In the genomic region with DNA sequence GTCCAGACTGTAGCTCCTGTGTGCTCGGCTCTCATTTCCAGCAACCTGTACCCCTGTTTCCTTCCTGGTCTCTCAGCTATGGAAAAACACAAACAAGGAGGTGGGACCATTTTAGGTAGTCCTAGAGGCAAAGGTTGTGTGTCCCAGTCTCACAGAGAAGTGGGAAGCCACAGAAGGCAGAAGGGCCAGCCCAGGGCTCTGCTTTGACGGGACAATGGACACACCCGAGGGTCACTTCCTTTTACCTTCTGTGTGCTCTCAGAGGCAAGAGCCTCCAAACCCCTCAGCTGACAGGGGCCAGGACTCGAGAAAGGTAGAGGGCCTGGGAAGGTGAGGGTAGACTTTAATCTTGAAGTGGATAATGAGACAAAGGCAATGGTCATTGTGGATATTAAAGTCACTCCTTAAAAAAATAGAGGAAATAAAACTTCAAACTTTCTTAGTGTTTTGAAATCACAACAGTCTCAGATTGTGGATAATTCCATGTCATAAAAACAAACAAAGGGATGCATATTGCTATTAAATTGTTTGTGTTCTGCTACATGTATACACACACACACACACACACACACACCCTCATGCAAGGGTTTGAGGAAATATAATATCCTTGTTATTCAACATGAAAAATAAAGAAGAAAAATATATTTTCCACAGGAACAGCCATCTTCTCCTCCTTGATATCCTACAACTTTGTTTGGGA, we compare ENCODE assay signal across 9 mouse cellular contexts.
DNase-seq lines count a peak whose midpoint lies in the region; ATAC-seq lines count a peak whose summit lies in the region.
"Had no signal": no experiment of that assay in that cellular context is flagged by ENCODE, and none has a peak within 500 bp of the region (broad histone marks: within the 10 kb centered on the region; RNA-seq: fewer than 3 reads in every experiment).

No protein-coding gene starts in this region.

- ATAC-seq in lung, embryonic 15.5 days (ENCODE audit: borderline replicate concordance, extremely low read depth, low FRiP score, low TSS enrichment), result peak; percentile 9; the same call in 1 of the 2 replicates
- ATAC-seq in hindbrain, embryonic 11.5 days (ENCODE audit: low FRiP score), result peak; percentile 30
- ATAC-seq in limb, embryonic 12.5 days (ENCODE audit: insufficient number of reproducible peaks, insufficient read depth, low FRiP score, low TSS enrichment, low read depth), result peak; percentile 8; the same call in 1 of the 2 replicates
- ATAC-seq in stomach, embryonic 14.5 days (ENCODE audit: insufficient number of reproducible peaks, insufficient read depth, low FRiP score, low read depth), result peak; percentile 10; the same call in 1 of the 2 replicates

- no peaks in the 10 kb centered on the region for H3K9me3 ChIP-seq in lung, embryonic 15.5 days
- no peaks in the 10 kb centered on the region for H3K9me3 ChIP-seq in hindbrain, embryonic 11.5 days (ENCODE audit: control insufficient read depth, low read length)
- H3K9me3 ChIP-seq in limb, embryonic 12.5 days, result no peaks in the 10 kb centered on the region
- H3K9me3 ChIP-seq in stomach, embryonic 14.5 days (ENCODE audit: control insufficient read depth, low read depth, low read length), result no peaks in the 10 kb centered on the region
- H3K9me3 ChIP-seq: heart, embryonic 13.5 days had no signal

- peaks cover 37% of the 10 kb centered on the region for H3K4me1 ChIP-seq in lung, embryonic 15.5 days
- no peaks in the 10 kb centered on the region; the same call in 1 of the 2 replicates for H3K4me1 ChIP-seq in hindbrain, embryonic 11.5 days (replicated peaks; ENCODE audit: control insufficient read depth, insufficient read depth, low read length)
- peaks cover 27% of the 10 kb centered on the region for H3K4me1 ChIP-seq in limb, embryonic 12.5 days (replicated peaks)
- peaks cover 10% of the 10 kb centered on the region for H3K4me1 ChIP-seq in stomach, embryonic 14.5 days (ENCODE audit: control insufficient read depth, insufficient read depth, low read length)

- 36% methylated on average over 4 of the region's 4 CpGs for WGBS in lung, embryonic 15.5 days
- 47% methylated on average over 4 of the region's 4 CpGs for WGBS in hindbrain, embryonic 11.5 days
- WGBS in limb, embryonic 12.5 days, result 43% methylated on average over 4 of the region's 4 CpGs
- 52% methylated on average over 4 of the region's 4 CpGs for WGBS in stomach, embryonic 14.5 days

- no peak overlapping the region for H3K4me2 ChIP-seq in lung, embryonic 15.5 days
- no peak overlapping the region for H3K4me2 ChIP-seq in hindbrain, embryonic 11.5 days (replicated peaks; ENCODE audit: low read depth, low read length)
- H3K4me2 ChIP-seq in limb, embryonic 12.5 days, result no peak overlapping the region
- H3K4me2 ChIP-seq in stomach, embryonic 14.5 days (replicated peaks; ENCODE audit: low read depth, low read length), result no peak overlapping the region
- H3K4me2 ChIP-seq: heart, embryonic 13.5 days had no signal

- H3K4me3 ChIP-seq in lung, embryonic 15.5 days, result no peak overlapping the region
- no peak overlapping the region for H3K4me3 ChIP-seq in hindbrain, embryonic 11.5 days (ENCODE audit: low read depth, low read length)
- H3K4me3 ChIP-seq in limb, embryonic 12.5 days (replicated peaks), result no peak overlapping the region
- H3K4me3 ChIP-seq in stomach, embryonic 14.5 days (ENCODE audit: low read depth, low read length), result no peak overlapping the region
- H3K4me3 ChIP-seq: heart, embryonic 13.5 days had no signal

- DNase-seq in lung, postnatal 25 days (ENCODE audit: low spot score), result no peak
- no peak for DNase-seq in hindbrain, embryonic 11.5 days (ENCODE audit: low spot score)
- DNase-seq in right cerebral cortex, adult 18-20 months, result no peak
- no peak for DNase-seq in adrenal gland, postnatal 4 days (ENCODE audit: low spot score in 2 of 2)

- H3K36me3 ChIP-seq in lung, embryonic 15.5 days, result no peaks in the 10 kb centered on the region
- no peaks in the 10 kb centered on the region for H3K36me3 ChIP-seq in hindbrain, embryonic 11.5 days (ENCODE audit: control insufficient read depth, insufficient read depth, low read length)
- no peaks in the 10 kb centered on the region for H3K36me3 ChIP-seq in limb, embryonic 12.5 days
- no peaks in the 10 kb centered on the region for H3K36me3 ChIP-seq in stomach, embryonic 14.5 days (ENCODE audit: control insufficient read depth, insufficient read depth, low read length)
- H3K36me3 ChIP-seq: heart, embryonic 13.5 days had no signal

- H3K27ac ChIP-seq in lung, embryonic 15.5 days, result no peak overlapping the region
- no peak overlapping the region for H3K27ac ChIP-seq in hindbrain, embryonic 11.5 days (ENCODE audit: low read depth, low read length)
- H3K27ac ChIP-seq in limb, embryonic 12.5 days, result no peak overlapping the region
- no peak overlapping the region for H3K27ac ChIP-seq in stomach, embryonic 14.5 days (ENCODE audit: low read length)
- H3K27ac ChIP-seq: heart, embryonic 13.5 days had no signal

- no peak overlapping the region for H3K9ac ChIP-seq in lung, embryonic 15.5 days
- no peak overlapping the region for H3K9ac ChIP-seq in hindbrain, embryonic 11.5 days (ENCODE audit: low read depth, low read length)
- no peak overlapping the region for H3K9ac ChIP-seq in limb, embryonic 12.5 days (replicated peaks)
- no peak overlapping the region for H3K9ac ChIP-seq in stomach, embryonic 14.5 days (replicated peaks; ENCODE audit: low read depth, low read length)
- H3K9ac ChIP-seq: heart, embryonic 13.5 days had no signal

- H3K27me3 ChIP-seq in lung, embryonic 15.5 days, result no peaks in the 10 kb centered on the region
- H3K27me3 ChIP-seq in hindbrain, embryonic 11.5 days (ENCODE audit: control insufficient read depth, insufficient read depth, low read length), result no peaks in the 10 kb centered on the region; the same call in 1 of the 2 replicates
- no peaks in the 10 kb centered on the region for H3K27me3 ChIP-seq in limb, embryonic 12.5 days
- H3K27me3 ChIP-seq in stomach, embryonic 14.5 days (ENCODE audit: control insufficient read depth, insufficient read depth, low read length), result no peaks in the 10 kb centered on the region
- H3K27me3 ChIP-seq: Patski had no signal
